Mouse (Mus musculus) heart, postnatal 0 days (tissue): Measurements from ENCODE around the gene Syt11.

Experiments used
- CTCF ChIP-seq: IDR thresholded peaks from 2 replicates; pipeline ENCODE4 v1.5.1; 2016; ENCODE audit warnings: antibody characterized with exemption, control low read depth, low read depth
- EP300 ChIP-seq: IDR thresholded peaks from 2 replicates; pipeline ENCODE4 v1.6.1; 2016; ENCODE audit warnings: antibody characterized with exemption, low read depth

- TF ChIP-seq CTCF (no peak), EP300 (no peak)
These were observed 28.7 kb downstream of the Syt11 start for GRCm38 (mm10) chr3:88746139-88746870.
